Mouse (Mus musculus): ENCODE measurements around the gene A430005L14Rik. TPM values are rescaled to one million over a fixed set of nuclear protein-coding genes. Genes with fewer than 3 reads are reported as not detected.

A430005L14Rik gene
- polyA plus RNA-seq, 1 experiment from 2014 or later = 42.7 TPM

Other genes starting within 250 kb of the A430005L14Rik start
- gene Dffb, start 17.9 kb downstream of the A430005L14Rik start, polyA plus RNA-seq (2015; fragmentation: Nextera tagmentation; extraction: Ambion mirVana) = 5.5 and 8.5 TPM in 2 replicates
- 11.6 and 16.2 TPM in 2 replicates for gene Cep104, start 18.0 kb downstream of the A430005L14Rik start, polyA plus RNA-seq (2015; fragmentation: Nextera tagmentation; extraction: Ambion mirVana)
- 13.4 and 20.9 TPM in 2 replicates for gene Lrrc47, start 54.5 kb downstream of the A430005L14Rik start, polyA plus RNA-seq (2015; fragmentation: Nextera tagmentation; extraction: Ambion mirVana)
- 41.4 and 52.6 TPM in 2 replicates for gene Smim1, start 69.0 kb downstream of the A430005L14Rik start, polyA plus RNA-seq (2015; fragmentation: Nextera tagmentation; extraction: Ambion mirVana)
- gene Ccdc27, start 85.4 kb downstream of the A430005L14Rik start, polyA plus RNA-seq (2015; fragmentation: Nextera tagmentation; extraction: Ambion mirVana) = not detected in 2 replicates
- 0.26 and 0.36 TPM in 2 replicates for gene Trp73, start 183.0 kb downstream of the A430005L14Rik start, polyA plus RNA-seq (2015; fragmentation: Nextera tagmentation; extraction: Ambion mirVana)
- gene Wrap73, start 185.1 kb downstream of the A430005L14Rik start, polyA plus RNA-seq (2015; fragmentation: Nextera tagmentation; extraction: Ambion mirVana) = 19.5 and 25.7 TPM in 2 replicates
- gene Tprgl, start 203.4 kb downstream of the A430005L14Rik start, polyA plus RNA-seq (2015; fragmentation: Nextera tagmentation; extraction: Ambion mirVana) = 116 and 145 TPM in 2 replicates
- 31.5 and 47.7 TPM in 2 replicates for gene Megf6, start 213.5 kb downstream of the A430005L14Rik start, polyA plus RNA-seq (2015; fragmentation: Nextera tagmentation; extraction: Ambion mirVana)